Mouse (Mus musculus) CD4-positive, CD25-positive, alpha-beta regulatory T cell, adult 2 months (primary cell): ENCODE results near the gene Gm21981.

Source experiments
- DNase-seq: peaks from one replicate; pipeline ENCODE4 v3.0.0-alpha.2; 2012; ENCODE audit warnings: low read depth, low spot score

Gm21981 gene

DNA sequence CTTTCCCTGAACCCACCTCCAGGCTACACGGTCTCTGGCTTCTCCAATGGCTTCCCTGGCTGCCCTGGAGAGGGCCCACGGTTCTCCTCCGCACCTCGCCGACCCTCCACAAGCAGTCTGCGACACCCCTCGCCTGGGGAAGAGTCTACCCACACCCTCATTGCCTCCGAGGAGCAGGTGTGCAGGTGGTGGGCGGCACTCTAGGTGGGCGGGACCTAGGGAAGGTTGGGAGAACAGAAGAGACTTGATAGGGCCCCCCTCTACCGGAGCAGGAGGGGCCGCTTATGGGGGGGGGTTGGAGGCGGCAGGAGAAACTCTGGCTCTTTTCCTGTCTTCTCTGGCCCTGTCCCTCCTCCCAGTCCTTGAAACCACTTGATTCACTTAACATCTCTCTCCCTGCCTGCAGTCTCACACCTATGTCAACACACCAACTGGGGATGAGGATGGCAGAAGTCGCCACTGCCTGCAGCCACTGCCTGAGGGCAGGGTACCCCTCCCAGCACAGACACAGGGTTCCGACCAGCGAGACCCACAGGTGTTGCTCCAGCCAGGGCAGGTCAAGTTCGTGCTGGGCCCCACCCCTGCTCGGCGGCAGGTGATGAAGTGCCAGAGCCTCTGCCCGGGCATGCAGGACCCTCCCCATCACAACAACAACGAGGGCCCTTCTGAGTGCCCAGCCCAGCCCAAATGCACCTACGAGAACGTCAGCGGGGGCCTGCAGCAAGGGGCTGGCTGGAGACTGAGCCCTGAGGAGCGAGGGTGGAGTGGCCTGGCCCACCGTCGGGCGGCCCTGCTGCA, 8.5 kb upstream of the Gm21981 start:
- no peak for DNase-seq

DNA sequence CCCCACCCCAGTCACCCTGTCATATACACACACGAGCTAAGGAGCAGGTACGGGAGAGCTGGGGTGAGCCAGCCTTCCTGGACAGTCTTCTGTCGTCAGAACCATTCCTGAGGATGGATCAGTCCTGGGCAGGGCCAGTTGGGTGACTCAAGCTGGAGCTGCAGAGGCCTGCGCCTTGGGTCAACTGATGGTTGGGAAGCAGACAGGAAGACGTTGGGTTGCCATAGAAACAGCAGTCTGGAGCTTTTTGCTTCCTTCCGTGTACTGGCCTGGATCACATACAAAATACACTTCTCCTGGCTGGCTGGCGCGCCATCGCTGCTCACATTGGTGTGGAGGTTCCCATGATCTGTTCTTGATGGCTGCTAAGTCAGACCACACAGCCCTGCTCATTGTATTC, 7.5 kb upstream of the Gm21981 start:
- no peak for DNase-seq

DNA sequence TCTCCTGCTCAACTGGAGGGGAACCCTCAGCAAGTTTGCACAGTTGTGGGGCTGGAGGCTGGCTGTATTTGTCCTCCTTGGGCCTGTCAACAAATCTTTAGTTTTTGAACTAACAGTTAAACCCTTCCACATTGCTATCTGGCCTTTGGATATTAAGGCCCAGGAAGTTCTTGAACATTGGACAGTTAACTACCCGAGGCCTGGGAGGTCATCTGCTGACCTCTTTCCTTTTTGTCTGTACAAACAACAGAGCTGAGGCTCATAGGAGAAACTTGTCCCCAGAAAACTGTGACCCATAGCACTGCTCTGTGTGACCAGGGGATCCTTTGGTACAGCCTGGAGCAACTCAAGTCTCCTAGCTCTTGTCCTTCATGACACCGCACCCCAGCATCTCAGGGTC, 4.8 kb upstream of the Gm21981 start:
- DNase-seq = no peak

DNA sequence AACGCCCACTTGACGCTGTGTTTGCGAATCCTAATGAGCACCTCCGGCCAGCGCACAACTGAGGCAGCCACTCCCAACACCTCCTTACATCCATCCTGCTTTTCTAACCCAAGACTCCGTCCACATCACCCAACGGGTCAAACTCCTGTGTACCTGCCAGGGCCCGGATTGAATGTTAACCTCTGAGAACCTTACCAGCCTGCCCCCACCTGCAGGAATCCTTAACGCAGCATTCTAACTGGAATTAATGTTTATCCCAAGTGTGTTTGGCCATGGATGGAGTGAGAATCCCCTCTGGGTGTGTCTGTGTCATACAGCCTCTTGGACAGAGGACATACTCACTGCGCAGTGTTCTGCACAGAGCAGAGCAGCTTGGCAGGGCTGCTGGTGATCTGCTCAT, 3.9 kb upstream of the Gm21981 start:
- DNase-seq = no peak

DNA sequence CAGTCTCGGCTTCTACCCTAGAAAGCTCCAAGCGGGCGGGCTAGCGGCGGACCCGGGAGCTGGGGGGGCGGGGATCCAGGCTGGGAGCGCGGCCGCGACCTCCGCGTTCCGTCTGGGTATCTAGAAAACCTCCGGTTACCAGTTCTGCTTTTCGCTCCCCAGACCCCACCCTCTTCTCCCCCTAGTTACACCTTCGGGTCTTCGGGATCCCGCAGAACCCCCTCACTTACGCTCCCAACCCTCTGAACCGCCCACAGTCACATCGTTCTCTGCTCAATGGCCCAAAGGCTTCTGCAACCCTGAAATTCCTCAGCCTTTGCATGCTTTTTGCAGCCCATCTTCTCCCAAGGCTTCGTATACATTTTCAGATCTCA, 1.1 kb upstream of the Gm21981 start:
- DNase-seq = no peak

DNA sequence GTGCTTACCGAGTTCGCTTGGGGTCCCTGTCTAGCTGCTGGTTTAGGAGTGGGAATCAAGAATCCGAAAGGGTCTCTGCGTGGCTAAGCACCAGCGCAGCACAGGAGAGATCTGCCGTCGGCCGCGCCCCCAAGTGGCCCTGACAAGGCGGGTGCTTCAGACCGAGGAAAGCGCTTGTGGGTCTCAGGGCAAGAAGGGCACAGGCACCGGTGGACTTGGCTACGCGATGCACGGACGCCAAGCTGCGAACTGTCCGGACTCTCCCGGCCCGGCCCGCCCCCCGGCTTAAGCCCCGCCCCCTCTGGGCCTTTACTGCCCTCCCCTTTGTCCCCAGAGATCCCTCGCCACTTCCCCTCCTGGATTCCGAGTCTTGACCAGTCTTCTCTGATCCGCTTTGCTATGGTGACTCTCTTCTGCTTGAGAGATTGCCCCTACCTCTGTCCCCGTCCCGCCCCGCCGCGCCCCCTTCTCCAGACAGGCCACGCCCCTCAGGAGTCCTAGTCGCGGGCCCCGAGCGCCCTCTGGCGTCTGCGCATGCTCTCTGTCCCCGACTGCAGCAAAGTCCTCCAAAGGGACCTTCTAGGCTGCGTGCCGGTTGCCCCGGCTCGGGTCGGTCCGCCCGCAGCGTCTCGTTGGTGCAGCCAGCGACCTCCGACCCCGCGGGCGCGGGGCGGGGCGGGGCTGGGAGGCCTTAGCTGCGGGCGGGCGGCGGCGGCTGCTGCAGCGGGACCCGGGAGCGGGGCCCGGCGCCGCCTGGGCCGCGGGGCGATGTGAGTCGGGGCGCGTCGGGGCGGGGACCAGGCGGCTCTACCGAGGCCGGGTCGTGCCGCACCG, 465 bp upstream of the Gm21981 start, which contains the start of gene Prickle4:
Prickle4 (minus strand) TSS at position 234 of the 834 bp plus-strand sequence.
- peak; percentile 97 for DNase-seq

DNA sequence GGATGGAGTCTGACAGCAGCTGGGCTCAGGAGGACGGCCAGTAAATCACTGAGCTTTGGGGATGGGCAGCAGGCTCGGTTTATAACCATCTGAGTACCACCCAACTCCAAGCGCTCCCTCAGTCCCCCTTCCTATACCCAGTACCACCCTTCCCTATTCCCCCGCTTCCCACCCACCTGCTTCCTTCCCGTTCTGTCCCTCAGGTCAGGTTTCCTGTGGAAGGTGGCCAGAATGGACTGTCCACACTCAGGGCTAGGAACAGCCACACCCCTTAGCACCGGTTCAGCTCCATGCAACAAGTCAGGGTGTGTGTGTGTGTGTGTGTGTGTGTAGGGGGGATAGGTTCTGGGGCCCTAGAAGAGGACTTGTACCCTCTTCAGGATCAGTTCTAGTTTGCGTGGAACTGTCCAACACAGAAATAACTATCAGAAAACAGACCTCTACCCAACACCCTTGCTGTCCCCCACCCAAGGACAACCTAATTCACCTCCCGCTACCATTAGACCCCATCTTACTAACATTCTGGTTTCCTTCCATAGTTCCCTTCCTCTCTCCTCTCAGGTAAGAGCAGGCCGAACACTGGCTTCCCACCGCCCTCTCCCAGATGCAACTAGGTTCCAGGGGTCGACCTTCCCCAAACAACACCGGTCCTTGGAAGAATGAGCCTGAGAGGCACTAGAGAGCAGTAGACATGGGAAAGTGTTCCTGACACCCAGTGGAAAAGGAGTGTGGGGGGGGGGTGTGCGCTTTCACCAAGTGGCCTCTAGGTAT, 399 bp downstream of the Gm21981 start:
- no peak for DNase-seq

DNA sequence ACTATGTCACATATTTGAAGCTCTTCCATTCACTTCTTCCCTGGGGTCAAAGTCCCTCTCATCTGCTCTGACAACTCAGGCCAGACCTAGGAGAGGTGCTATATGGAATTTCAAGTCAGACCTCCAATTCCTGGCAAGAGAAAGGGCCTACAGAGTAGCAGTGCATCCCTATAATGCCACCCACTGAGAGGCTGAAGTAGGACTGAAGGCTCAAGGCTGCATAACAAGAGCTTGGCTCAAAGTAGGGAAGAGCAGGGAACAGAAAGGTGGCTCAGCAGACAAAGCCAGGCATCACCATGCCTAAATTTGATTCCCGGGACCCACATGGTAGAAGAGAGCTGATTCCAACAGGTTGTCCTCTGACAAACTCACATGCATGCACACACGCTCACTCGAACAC, 2.6 kb downstream of the Gm21981 start:
- no peak for DNase-seq

DNA sequence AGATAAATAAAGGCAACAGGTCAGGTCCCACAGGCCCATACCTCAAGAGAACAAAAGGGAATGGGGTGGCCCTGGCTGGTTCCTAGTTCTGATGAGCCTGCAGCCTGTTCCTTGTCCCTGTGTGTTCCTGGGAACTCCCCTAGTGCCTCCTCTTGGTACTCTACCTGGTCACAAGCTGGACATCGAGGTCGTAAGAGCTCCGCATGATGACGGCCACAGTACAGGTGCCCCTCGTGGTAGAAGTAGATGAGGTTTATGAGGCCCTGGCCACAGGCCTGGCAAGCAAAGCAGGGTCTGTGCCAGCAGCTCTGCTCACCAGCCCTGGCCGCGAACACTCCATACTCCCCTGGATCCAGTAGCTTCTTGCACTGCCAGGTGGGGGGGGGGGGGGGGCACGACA, 4.4 kb downstream of the Gm21981 start:
- no peak for DNase-seq

DNA sequence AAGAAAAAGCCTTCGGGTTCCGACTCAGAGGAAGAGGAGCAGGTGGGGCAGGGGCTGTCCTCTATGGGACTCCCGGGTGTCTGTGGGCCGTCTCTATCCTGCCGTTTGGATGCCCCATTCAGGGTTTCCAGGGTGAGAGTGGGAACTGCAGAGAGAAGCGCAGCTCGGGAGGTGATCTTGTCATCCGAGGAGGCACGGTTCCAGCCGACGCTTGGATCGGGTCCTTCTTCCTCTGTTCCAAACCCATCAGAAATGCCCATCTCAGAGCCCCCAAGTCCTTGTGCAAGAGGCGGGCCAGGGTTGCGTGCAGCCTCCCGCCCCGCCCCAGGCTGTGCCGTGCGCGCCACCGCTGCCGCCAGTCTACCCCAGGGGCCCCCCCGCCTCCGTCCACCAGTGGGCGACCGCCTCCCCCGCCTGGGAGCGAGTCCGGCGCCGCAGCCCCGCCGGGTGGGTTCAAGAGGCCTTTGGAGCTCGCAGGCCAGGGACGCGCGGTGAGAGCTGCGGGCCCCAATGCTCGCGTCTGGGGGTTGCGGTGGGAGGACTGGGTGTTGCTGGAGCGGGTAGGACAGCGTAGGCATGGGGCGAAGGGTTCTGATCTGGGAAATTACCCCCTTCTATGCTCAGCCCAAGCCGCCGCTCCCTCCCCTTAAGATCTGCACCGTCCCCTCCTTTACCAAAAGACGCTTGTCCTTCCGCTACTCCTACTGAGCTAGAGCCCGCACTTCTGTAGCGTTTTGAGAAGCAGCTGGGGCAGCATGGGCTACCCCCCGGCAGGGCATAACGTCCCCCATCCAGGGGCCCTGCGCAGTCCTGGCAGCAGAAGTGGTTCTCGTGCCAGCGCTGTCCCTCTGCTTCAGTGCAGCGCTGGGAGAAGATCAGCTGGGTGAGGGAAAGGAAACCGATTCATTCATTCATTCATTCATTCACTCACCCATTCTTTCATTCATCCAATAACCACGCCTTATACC, 5.4 kb downstream of the Gm21981 start, which contains the start of gene Frs3:
Frs3 (plus strand) TSS at position 423 of the 968 bp plus-strand sequence.
- DNase-seq = peak; percentile 66

DNA sequence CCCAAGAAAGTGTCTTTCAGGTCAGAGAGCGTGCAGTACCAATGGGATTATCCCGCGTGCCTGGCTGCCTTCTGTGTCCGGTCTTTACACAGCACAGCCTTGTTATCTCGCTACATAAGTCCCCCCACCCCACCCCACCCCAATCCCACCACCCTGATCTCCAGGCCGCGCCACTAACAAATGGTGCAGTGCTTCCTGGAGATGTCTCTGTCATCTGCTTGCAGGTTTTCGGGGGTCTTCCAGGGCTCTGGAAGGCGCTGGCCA, 6.0 kb downstream of the Gm21981 start, which contains the start of gene Tomm6:
Tomm6 (minus strand) TSS at position 43 of the 264 bp plus-strand sequence.
- no peak for DNase-seq

DNA sequence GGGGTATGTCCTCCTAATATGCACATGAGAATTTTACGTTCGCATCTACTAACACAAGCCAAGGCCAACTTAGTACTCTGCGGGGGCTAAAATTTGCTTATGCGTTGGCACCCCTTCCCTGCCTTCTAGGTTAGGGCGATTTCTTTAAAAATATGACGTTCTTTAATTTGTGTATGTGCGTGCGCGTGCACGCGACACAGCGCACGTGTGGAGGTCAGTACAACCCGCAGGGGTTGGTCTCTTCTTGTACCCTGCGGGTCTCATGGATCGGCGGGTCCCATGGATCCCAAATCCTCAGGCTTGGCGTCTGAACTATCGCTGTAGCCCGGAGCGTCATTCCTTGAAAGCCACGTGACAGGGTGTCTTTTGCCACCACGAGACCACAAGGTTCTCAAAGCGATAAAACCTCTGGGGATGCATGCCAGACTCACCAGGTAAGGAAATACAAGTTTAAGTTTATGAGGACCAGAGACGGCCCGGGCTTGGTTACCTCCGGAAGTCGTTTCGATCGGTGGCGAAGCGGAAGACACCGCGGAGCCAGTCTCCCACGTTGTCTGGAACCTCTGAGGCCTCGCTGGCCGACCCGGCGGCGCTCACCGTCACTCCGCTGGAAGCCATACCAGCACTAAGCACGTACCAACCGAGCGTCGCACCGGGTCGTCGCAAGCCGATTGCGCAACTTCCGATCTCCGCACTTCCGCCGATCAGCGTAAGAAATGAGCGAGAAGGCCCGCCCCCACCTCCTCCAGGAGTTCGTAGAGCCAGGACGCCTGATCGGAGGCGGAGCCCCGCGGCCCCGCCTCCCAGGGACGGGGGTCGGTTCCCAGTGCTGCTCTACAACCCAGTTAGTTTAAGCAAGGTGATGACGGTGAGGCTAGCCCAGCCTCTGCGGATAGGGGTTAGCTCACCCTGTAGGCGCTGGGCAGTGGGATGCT, 6.6 kb downstream of the Gm21981 start:
- DNase-seq = peak; percentile 98

DNA sequence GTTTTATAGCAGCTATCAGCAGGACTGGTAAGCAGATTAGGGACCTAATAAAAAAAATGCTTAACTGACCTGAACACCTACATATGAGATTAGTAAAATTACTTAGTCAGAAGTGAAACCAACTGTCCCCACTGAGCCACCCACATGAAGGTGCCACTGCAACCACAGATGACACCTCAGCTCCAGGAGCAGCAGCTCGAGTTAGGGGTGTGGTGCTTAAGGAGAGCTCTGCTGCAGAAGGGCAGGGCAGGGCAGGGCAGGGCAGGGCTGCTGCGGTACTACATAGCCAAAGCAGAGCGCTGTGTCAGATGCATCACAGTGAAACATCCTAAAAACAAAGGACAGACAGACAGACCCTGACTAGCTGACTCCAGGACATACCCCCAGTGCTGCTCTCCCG, 11.4 kb downstream of the Gm21981 start:
- DNase-seq = peak; percentile 24

DNA sequence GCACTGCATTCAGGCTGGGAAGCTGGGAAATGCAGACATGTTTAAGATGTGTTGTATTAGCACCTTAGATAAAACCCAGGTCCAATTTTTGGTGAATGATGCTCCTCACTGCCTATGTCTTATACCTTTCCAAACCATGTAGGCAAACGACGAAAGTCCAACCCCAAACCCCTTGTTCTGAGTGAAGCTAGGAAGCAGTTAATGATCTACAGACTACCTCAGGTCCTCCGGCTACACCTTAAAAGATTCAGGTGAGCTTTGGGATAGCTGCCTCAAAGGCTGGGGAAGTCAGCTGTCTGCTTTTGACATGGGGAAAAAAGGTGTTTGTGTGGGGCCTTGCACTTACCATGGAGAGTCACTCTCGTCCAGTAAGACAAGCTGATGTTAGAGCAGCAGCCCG, 15.6 kb downstream of the Gm21981 start:
- no peak for DNase-seq

DNA sequence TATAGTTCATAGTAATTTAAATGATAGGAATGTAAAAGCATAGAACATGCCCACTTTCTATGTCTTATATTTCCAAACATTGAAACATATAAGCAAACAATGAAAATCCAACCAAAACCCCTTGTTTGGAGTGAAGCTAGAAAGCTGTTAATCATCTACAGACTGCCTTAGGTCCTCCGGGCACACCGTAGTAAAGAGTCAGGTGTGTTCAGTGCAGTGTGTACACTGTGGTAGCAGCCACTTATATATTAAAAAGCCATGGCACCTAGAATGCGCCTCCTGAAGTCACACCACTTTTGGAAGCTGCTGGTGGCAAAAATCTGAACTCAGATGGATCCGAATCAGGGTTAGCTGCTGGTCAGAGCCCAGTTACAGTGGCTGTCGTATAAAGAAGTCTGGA, 16.0 kb downstream of the Gm21981 start:
- no peak for DNase-seq

DNA sequence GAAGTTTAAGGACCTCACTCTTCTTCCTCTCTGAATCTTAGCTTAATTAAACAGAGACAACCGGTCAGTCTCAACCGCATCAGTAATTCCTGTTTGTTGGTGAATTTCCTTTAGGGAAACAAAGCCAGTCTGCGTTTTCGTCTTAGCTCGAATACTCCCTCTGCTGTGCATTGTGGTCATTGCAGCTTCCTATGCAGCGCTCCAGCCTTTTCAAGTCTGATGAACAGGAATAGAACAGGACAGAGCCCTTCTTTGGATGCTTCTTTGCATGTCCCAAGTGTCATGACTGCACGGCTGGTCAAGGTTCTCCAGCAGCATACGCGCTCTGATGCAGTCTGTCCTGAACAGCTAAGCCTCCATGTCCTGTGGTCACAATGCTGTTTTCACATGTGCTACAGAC, 17.7 kb downstream of the Gm21981 start:
- peak; percentile 76 for DNase-seq

DNA sequence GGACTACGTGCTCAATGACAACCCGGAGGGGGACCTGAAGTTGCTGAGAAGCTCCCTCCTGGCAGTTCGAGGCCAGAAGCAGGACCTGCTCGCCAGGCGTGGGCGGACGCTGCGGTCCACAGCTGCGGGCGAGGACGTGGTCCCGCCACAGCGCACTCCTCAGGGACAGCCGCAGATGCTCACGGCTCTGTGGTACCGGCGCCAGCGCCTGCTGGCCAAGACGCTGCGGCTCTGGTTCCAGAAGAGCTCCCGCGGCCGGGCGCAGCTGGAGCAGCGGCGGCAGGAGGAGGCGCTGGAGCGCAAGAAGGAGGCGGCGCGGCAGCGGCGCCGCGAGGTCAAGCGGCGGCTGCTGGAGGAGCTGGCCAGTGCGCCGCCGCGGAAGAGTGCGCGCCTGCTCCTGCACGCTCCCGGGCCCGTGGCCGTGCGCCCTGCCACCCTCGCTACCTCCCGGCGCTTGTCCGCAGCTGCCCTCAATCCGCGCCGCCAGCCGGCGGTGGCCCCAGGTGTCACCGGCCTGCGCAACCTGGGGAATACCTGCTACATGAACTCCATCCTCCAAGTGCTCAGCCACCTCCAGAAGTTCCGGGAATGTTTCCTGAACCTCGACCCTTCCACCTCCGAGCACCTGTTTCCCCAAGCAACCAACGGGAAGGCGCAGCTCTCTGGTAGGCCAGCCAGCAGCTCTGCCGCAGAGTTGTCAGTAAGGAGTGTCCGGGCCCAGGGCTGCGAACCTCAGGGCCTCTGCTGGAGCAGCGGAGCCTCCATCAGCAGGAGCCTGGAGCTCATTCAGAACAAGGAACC, 21.7 kb downstream of the Gm21981 start:
- DNase-seq = no peak

DNA sequence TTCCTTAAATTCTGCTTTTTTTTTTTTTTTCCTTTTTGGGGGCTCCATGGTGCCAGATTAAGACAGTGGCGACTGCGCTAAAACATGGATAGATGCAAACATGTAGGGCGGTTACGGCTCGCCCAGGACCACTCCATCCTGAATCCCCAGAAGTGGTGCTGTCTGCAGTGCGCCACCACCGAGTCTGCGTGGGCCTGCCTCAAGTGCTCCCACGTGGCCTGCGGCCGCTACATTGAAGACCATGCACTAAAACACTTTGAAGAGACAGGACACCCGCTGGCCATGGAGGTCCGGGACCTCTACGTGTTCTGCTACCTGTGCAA, 22.3 kb downstream of the Gm21981 start:
- no peak for DNase-seq

DNA sequence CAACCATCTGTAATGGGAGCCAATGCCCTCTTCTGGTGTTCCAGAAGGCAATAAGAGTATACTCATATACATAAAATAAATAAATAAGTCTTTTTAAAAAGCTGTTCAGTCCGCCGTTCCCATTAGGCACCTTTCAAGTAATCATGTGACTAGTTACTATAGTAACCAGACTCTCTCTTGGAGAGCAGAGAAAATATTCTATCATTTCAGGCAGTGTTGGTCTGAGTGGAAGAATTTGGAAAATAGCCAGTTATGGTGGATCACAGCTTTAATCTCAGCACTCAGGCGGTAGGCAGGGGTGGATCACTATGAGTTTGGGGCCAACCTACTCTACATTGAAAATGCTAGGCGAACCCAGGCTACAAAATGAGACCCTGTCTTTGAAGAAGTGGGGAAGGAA, 25.1 kb downstream of the Gm21981 start:
- no peak for DNase-seq
